Mouse (Mus musculus) brown adipose tissue, adult 24 weeks (tissue): ENCODE results near the gene Cadm1. TPM values are rescaled to one million over a fixed set of nuclear protein-coding genes. Genes with fewer than 3 reads are reported as not detected.
A peak's percentile ranks its signal among the peaks of the same experiment; 100 is the strongest.

Experiments used
- H3K27ac ChIP-seq: fragments of 200-500 bp; replicated peaks from 2 replicates; pipeline ENCODE4 v1.5.1; 2012; ENCODE audit warnings: low read depth, mild to moderate bottlenecking, low read length
- H3K4me1 ChIP-seq: fragments of 200-500 bp; 2 replicates; pipeline ENCODE4 v1.6.1; 2012; ENCODE audit warnings: low read length, mixed read lengths; ENCODE audit not compliant: control insufficient read depth, insufficient read depth, insufficient read length
- H3K4me3 ChIP-seq: fragments of 200-500 bp; 2 replicates; pipeline ENCODE4 v1.5.1; 2012; ENCODE audit warnings: low read depth, mild to moderate bottlenecking, low read length, moderate library complexity; ENCODE audit not compliant: insufficient read depth
- polyA plus RNA-seq: library from polyadenylated mRNA; stranded (reverse); fragments of >200 nt; gene quantifications from 2 replicates; pipeline ENCODE4 v1.2.4, GENCODE M21; 2012; ENCODE audit not compliant: missing spikeins, insufficient read depth, insufficient read length

The Cadm1 gene
- polyA plus RNA-seq, 1 experiment = 2.1 TPM

DNA sequence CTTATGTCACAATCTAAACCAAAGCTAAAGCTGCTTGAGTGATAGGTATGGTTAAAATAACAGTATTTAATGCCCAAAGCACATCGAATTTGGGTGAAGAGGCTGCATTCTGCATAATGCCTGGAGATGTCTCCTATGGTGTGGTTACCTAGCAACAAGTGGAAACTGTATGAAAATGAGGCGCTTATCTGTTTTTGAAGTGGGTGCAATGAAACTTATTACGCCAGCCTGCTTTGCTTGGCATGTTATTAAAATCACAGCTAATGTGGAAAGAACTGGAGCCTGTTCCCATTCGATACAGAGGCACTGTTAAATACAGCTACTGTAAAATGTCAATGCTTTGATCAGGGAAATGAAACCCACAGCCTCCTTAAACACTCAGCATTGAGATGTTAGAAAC lies 79.5 kb downstream of the Cadm1 start:
- Histone ChIP-seq H3K4me1 (no peaks in the 10 kb centered on the region), H3K4me3 (no peak overlapping the region), H3K27ac (no peak overlapping the region)

DNA sequence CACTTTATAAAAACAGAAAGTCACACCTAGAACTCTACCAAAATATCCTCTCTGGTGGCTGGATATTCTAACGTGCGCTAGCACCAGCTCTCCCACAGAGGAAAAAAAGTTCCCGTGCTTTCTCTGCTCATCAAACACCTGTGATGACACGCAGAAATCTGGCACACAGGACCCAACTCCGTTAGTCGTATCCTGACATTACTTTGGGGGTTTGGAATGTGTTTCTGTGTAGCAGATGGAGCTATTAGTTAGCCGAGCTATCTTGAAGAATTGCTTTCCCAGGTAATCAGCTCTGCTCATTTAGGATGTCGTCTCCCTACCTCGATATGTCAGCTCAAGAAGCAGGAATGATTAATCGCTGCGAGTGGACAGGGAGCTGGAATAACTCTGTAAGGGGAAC lies 80.3 kb downstream of the Cadm1 start:
- Histone ChIP-seq H3K4me3 (no peak overlapping the region), H3K4me1 (peaks cover 2% of the 10 kb centered on the region; the same call in 1 of the 2 replicates), H3K27ac (no peak overlapping the region)

DNA sequence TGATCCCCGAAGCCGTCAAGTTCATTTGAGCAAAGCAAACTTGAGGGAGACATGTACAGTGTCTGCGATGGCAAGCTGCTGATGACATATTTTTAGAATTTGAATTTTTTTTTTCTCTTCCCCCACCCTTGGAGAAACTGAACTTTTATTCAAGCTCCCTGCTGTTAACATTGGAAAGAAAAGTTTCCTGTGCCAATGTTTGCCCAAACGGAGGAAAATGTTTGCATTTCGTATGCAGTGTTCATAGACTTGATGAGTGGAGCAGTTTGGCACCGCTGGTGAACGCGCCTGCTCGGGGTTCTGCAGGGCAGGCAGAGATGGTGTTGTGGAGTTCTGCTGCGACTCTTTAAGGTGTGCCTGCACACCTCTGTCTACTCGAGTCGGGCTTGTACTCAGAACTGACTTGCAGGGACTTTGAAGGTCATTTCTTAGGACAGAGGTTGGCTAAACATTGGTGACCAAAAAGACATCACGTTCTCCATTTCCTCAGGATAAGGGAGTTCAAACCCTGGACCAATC lies 83.0 kb downstream of the Cadm1 start:
- H3K4me3 ChIP-seq = no peak overlapping the region
- H3K27ac ChIP-seq = no peak overlapping the region
- peaks cover 2% of the 10 kb centered on the region; the same call in 1 of the 2 replicates for H3K4me1 ChIP-seq

DNA sequence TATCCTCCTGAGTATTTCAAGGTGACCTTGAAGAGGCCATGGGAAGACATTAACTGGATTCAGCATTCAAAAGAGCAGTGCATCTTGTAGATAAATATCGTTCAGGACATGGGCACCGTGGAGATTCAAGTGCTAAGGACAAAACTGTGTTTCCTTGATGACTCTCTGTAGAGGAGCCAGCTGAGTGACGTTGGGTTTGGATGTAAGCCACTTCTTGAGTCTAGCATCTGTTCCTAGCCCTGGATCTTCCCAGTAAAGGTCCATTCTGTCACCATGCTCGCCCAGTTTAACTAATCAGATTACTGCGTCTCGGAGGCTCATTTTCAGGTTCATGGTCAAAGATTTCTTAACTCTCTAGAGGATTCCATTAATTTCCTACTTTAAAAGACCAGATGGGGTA lies 85.1 kb downstream of the Cadm1 start:
- no peak overlapping the region for H3K4me3 ChIP-seq
- no peak overlapping the region for H3K27ac ChIP-seq
- H3K4me1 ChIP-seq = peaks cover 2% of the 10 kb centered on the region; the same call in 1 of the 2 replicates

DNA sequence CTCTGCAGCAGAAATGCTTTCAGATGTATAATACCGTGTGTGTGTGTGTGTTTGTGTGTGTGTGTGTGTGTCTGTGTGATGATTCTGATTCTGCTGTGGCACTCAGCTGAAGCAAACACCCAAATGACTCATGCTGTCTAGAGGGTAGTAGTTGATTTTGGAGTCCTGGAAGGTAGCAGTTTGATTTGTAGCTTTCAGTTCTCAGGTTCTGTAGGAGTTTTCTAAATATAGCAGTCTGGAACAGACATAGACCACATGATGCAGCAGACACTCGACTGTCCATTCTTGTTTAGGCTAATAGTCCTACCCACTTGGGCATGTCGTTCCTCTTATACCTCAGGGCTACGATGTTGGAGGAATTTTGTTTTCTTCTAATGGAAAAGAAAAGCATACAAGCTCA lies 86.4 kb downstream of the Cadm1 start:
- Histone ChIP-seq H3K4me1 (peaks cover 2% of the 10 kb centered on the region; the same call in 1 of the 2 replicates), H3K27ac (no peak overlapping the region), H3K4me3 (no peak overlapping the region)

DNA sequence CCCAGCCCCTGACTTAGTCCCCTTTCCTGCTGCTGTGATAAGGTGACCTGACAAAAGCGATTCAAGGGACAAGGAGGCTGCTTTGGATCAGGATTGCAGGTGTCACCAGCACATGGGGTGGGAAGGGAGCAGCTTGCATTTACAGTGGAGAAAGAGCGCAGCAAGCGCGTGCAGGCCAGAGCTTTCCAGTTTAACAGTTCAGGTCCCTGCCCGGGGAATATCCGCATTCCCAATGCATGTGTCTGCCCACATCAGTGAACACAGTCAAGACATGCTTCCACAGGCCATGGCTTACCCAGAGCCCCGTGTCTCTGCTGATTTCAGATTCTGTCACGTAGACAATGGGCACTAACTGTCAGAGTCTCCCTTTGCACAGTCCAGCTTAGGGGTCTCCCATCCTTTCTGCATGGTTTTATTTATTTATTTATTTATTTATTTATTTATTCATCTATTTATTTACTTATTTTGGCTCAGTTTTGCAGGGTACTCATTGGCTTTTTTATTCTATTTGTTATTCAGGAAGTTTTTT lies 89.6 kb downstream of the Cadm1 start:
- no peak overlapping the region for H3K27ac ChIP-seq
- no peak overlapping the region for H3K4me3 ChIP-seq

DNA sequence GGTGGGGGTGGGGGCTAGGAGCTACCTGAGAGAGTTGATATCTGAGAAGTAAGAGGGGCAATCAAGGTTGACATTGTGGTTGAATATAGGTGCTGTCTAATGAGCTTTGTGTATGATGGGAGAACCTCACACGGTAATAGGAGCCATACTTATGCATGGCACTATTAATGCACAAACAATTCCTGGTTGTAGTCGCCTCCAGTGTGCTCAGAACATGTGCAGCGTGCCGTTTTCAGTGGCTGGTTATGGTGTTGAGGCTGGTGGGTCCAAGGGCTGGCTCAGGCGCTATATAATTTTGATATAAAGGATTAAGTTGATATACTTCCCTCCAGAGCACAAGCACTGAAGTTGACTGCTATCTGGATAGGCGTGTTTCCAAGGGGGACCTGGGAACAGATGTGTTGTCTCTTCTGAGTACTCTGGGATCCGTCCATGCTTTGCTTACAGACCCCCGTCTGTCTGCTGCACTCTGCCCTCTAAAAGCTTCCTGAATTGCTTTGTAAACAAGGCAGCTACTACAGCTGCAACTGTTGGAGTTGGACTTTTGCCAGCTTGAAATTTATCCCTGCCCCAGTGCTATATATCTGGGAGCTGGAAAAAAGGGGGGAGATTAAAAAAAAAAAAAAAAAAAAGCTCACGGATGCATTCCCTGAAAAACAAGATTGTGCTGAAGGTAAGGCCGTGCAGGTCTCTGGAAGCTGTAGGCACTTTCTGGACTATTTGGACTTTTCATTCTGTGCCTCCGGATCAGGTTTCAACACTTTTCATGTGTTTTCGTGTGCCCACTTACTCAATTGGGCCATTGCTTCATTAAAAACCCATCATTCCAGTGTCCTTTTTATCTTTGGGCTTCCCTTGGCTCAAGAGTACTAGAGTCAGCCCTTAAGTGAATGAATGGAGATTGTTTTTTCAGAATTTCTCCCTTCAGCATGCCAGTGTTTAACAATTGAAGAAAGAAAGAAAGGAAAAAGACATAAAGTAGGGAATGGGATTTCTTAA lies 93.8 kb downstream of the Cadm1 start:
- no peak overlapping the region for H3K4me3 ChIP-seq
- no peak overlapping the region for H3K27ac ChIP-seq
- H3K4me1 ChIP-seq = peaks cover 7% of the 10 kb centered on the region; the same call in 1 of the 2 replicates

More for the DNA sequence above, 89.6 kb downstream of the Cadm1 start:
- peaks cover 9% of the 10 kb centered on the region; the same call in 1 of the 2 replicates for H3K4me1 ChIP-seq

DNA sequence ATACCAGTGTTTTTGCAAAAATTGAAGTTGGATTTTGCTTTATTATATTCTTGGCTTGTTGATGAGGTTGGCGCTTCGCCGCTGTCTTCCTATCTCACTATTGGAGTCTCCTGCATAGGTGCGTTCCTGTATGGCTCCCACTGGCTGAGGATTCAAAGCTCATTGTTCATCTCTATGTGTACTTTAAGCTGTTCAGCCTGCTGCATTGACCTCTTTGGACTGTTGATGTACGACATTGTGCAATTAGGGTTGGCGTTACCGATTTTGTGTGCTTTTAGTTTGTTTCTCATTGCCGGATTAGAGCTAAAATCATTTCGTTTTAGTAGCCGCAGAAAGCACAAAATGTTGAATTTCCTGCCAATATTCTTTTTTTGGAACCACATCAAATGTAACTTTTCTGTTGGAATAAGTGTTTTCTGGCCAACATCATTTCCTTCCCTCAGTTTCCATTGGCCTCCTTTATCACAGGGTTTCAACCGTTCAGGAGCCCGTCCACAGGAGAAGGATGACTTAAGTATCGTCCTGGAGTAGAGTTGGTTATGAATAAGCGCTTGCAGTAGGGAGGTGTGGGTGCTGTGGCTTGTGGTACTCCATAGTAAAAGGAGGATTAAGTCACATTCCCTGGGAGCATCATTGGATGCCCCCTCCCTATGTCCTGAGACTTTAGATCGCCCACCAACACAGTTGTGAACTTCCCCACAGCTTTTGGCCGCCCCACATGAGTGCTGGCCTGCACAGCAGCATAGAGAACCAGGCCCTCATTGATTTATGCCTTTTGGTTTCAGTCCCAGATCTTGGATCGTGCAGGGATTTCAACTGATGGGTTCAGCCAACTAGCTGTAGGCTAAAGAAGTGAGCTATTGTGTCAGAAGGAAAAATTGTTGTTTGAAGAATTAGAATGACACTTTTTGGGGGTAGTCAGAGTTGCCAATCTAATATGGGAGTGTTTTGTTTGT lies 94.9 kb downstream of the Cadm1 start:
- peak overlapping the region; percentile 41; the same call in 1 of the 2 replicates for H3K27ac ChIP-seq

DNA sequence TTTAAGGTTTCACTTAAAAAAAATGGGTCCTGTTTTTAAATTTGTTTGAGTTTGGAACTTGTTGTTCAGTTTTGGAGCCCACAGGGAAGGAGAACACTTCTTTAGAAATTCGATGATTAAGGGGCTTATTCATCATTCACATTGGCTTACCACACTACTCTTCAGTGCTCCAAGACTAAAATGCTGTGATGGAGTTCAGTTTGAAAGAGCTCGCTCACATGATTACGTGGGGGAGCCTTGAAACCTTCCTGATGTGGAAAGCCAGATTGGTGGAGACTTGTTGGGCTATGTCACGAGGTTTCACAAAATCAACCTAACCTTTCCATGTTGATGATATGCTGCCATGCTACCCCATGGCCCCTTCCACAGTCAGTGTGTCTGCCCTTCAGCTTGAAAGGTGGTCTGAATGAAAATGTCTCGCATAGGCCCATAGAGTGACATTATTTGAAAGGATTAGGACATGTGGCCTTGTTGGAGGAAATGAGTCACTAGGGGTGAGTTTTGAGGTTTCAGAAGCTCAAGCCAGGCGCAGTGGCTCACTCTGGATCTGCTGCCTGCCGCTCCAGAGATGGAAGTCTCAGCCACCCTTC lies 95.7 kb downstream of the Cadm1 start:
- Histone ChIP-seq H3K27ac (no peak overlapping the region), H3K4me3 (no peak overlapping the region), H3K4me1 (peaks cover 7% of the 10 kb centered on the region; the same call in 1 of the 2 replicates)

More for the DNA sequence above, 94.9 kb downstream of the Cadm1 start:
- Histone ChIP-seq H3K4me1 (peaks cover 7% of the 10 kb centered on the region; the same call in 1 of the 2 replicates), H3K4me3 (no peak overlapping the region)

DNA sequence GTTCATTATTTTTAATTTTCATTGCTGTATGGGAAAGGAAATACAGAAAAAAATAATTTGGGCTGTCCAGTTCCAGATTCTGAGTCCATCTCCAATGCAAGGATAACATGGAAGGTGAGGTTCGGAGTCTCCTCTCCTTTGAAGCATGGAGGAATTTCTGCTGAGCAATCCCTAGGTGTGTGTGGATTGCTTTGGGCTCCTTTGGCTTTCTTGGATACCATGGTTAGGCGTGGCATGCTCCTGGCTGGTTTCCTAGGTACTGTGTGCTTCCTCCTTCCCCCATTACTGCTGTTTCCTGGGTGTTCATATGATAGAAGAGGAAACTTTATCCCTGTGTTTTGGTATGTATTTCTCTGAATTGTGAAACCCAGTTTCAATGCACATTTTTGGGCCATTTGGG lies 98.0 kb downstream of the Cadm1 start:
- Histone ChIP-seq H3K4me1 (peaks cover 7% of the 10 kb centered on the region; the same call in 1 of the 2 replicates), H3K27ac (no peak overlapping the region), H3K4me3 (no peak overlapping the region)

DNA sequence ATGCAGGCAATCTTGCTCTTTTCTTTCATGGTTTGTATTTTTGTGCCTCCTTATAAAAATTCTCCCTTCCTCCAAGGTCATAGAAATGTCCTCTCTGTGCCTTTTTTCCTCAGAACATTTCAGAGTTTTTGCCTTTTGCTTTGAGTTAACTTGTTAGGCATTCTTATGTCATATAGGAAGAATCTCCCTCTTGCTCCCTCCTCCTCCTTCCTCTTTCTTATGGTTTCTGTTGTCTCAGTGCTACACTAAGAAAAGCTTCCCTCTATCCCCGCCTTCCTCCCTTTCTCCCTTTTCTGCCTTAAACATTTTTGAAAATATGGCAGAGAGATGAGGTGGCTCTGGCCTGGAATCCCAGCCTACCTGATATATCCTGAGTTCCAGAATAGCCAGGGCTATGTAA lies 98.6 kb downstream of the Cadm1 start:
- no peak overlapping the region for H3K27ac ChIP-seq
- peaks cover 7% of the 10 kb centered on the region; the same call in 1 of the 2 replicates for H3K4me1 ChIP-seq
- no peak overlapping the region for H3K4me3 ChIP-seq

DNA sequence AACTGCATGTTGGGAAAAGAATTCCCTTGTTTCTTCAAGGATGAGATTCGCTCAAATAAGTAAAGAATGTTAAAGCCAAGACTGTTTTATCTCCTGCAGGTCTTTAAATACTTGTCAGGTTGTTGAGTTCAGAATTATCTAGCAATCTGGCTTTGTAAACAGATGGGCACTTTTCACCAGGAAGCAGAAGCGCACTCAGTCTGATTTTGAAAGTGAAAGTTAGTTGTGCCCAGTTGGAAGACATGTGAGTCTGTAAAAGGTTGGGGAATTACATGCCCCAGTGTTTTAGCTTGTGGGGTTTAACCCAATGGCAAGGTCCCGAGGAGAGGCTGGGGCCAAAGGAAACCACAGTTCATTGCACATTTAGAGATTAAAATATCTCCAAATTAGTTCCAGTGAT lies 104.7 kb downstream of the Cadm1 start:
- H3K27ac ChIP-seq = no peak overlapping the region
- H3K4me3 ChIP-seq = no peak overlapping the region
- H3K4me1 ChIP-seq = no peaks in the 10 kb centered on the region

DNA sequence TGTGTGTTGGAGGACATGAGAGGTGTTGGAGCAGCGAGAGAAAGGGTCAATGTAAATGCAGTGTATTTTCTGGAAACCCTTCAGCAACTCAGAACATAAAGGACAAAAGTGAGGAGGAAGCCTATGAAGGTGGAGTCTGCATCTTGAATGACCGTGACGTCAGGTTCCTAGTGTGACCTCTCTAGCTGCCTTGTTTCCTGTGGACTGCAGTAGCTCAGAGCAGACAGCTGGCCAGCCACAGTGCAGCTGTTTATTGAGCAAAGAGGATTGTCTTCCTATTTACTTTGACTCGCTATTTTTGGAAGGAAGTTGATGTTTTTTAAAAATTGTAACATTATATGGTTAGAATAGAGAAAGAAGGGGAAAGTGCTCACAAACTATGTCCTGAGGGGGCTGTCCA lies 112.7 kb downstream of the Cadm1 start:
- Histone ChIP-seq H3K4me3 (no peak overlapping the region), H3K4me1 (no peaks in the 10 kb centered on the region), H3K27ac (no peak overlapping the region)

DNA sequence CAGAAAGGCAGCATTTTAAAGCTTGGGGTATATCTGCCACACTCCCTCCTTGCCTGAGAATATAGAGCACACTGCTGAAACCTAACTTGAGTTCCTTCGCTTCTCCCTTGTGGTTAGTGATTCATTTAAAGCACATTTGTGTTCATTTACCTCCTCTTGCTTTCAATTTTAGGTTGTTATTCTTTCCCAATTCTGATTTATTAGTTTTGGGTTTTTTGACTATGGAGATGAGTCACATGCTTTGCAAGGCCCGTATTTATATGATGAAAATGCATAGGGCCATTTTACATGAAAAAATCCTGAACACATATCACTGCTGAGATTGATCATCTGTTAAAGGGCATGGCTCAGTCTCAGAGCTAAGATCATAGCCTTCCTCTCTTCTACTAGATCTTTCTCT lies 115.1 kb downstream of the Cadm1 start:
- H3K27ac ChIP-seq = no peak overlapping the region
- no peak overlapping the region for H3K4me3 ChIP-seq
- H3K4me1 ChIP-seq = no peaks in the 10 kb centered on the region
